Mouse (Mus musculus): ENCODE measurements around the gene Rev1. TPM values are rescaled to one million over a fixed set of nuclear protein-coding genes. Genes with fewer than 3 reads are reported as not detected.
A peak's percentile ranks its signal among the peaks of the same experiment; 100 is the strongest.

Gene Rev1
- polyA plus RNA-seq, 1 experiment = 1.5 TPM

GRCm38 (mm10) chr1:38141371-38141770 lies 11.8 kb upstream of the Rev1 start:
- H3K27me3 ChIP-seq (ENCODE audit: control insufficient read depth, insufficient read depth, low read length) = no peaks in the 10 kb centered on the region
- no peaks in the 10 kb centered on the region for H3K36me3 ChIP-seq (ENCODE audit: control insufficient read depth, insufficient read depth, low read length)
- TF ChIP-seq POLR2A (IDR thresholded peaks at IDR 0.05; ENCODE audit: low read depth, low read length) (no peak), CTCF (IDR thresholded peaks at IDR 0.05; ENCODE audit: extremely low read depth, insufficient read length, insufficient replicate concordance, low read depth, low read length) (no peak)
- H3K4me3 ChIP-seq (ENCODE audit: low read depth, low read length) = no peak overlapping the region
- no peak overlapping the region for H3K27ac ChIP-seq (ENCODE audit: insufficient read depth, low read depth, low read length)
- 94% methylated on average over 1 of the region's 1 CpGs for WGBS
- H3K4me1 ChIP-seq (ENCODE audit: control insufficient read depth, insufficient read depth, insufficient read length, low read length) = peaks cover 2% of the 10 kb centered on the region; the same call in 1 of the 2 replicates

GRCm38 (mm10) chr1:38140911-38141310 lies 11.3 kb upstream of the Rev1 start:
- TF ChIP-seq CTCF (IDR thresholded peaks at IDR 0.05; ENCODE audit: extremely low read depth, insufficient read length, insufficient replicate concordance, low read depth, low read length) (no peak), POLR2A (IDR thresholded peaks at IDR 0.05; ENCODE audit: low read depth, low read length) (no peak)
- WGBS = 81% methylated on average over 2 of the region's 2 CpGs
- no peaks in the 10 kb centered on the region for H3K4me1 ChIP-seq (ENCODE audit: control insufficient read depth, insufficient read depth, insufficient read length, low read length)
- H3K27me3 ChIP-seq (ENCODE audit: control insufficient read depth, insufficient read depth, low read length) = no peaks in the 10 kb centered on the region
- no peak overlapping the region for H3K27ac ChIP-seq (ENCODE audit: insufficient read depth, low read depth, low read length)
- no peaks in the 10 kb centered on the region for H3K36me3 ChIP-seq (ENCODE audit: control insufficient read depth, insufficient read depth, low read length)
- H3K4me3 ChIP-seq (ENCODE audit: low read depth, low read length) = no peak overlapping the region

GRCm38 (mm10) chr1:38139396-38139795 lies 9.8 kb upstream of the Rev1 start:
- Histone ChIP-seq H3K27ac (ENCODE audit: insufficient read depth, low read depth, low read length) (no peak overlapping the region), H3K36me3 (ENCODE audit: control insufficient read depth, insufficient read depth, low read length) (no peaks in the 10 kb centered on the region), H3K27me3 (ENCODE audit: control insufficient read depth, insufficient read depth, low read length) (no peaks in the 10 kb centered on the region), H3K4me3 (ENCODE audit: low read depth, low read length) (no peak overlapping the region), H3K4me1 (ENCODE audit: control insufficient read depth, insufficient read depth, insufficient read length, low read length) (no peaks in the 10 kb centered on the region)
- 75% methylated on average over 2 of the region's 2 CpGs for WGBS
- TF ChIP-seq POLR2A (IDR thresholded peaks at IDR 0.05; ENCODE audit: low read depth, low read length) = no peak
- TF ChIP-seq CTCF (IDR thresholded peaks at IDR 0.05; ENCODE audit: extremely low read depth, insufficient read length, insufficient replicate concordance, low read depth, low read length) = no peak

- no peaks in the 10 kb centered on the region for H3K36me3 ChIP-seq (ENCODE audit: control insufficient read depth, insufficient read depth, low read length)
- no peak overlapping the region for H3K27ac ChIP-seq (ENCODE audit: insufficient read depth, low read depth, low read length)
- H3K4me1 ChIP-seq (ENCODE audit: control insufficient read depth, insufficient read depth, insufficient read length, low read length) = peaks cover 3% of the 10 kb centered on the region; the same call in 1 of the 2 replicates
- TF ChIP-seq CTCF (IDR thresholded peaks at IDR 0.05; ENCODE audit: extremely low read depth, insufficient read length, insufficient replicate concordance, low read depth, low read length) (no peak), POLR2A (IDR thresholded peaks at IDR 0.05; ENCODE audit: low read depth, low read length) (no peak)
- WGBS = 18% methylated on average over 6 of the region's 6 CpGs
- no peaks in the 10 kb centered on the region for H3K27me3 ChIP-seq (ENCODE audit: control insufficient read depth, insufficient read depth, low read length)
- H3K4me3 ChIP-seq (ENCODE audit: low read depth, low read length) = no peak overlapping the region
These were observed 3.3 kb upstream of the Rev1 start for GRCm38 (mm10) chr1:38132942-38133341.

GRCm38 (mm10) chr1:38130715-38131483 lies 1.3 kb upstream of the Rev1 start:
- Histone ChIP-seq H3K36me3 (ENCODE audit: control insufficient read depth, insufficient read depth, low read length) (no peaks in the 10 kb centered on the region), H3K27ac (ENCODE audit: insufficient read depth, low read depth, low read length) (no peak overlapping the region), H3K4me3 (ENCODE audit: low read depth, low read length) (no peak overlapping the region), H3K4me1 (ENCODE audit: control insufficient read depth, insufficient read depth, insufficient read length, low read length) (peaks cover 3% of the 10 kb centered on the region; the same call in 1 of the 2 replicates), H3K27me3 (ENCODE audit: control insufficient read depth, insufficient read depth, low read length) (no peaks in the 10 kb centered on the region)
- no peak for TF ChIP-seq POLR2A (IDR thresholded peaks at IDR 0.05; ENCODE audit: low read depth, low read length)
- no peak for TF ChIP-seq CTCF (IDR thresholded peaks at IDR 0.05; ENCODE audit: extremely low read depth, insufficient read length, insufficient replicate concordance, low read depth, low read length)
- WGBS = 73% methylated on average over 10 of the region's 10 CpGs

GRCm38 (mm10) chr1:38128919-38129436 lies 623 bp downstream of the Rev1 start:
- TF ChIP-seq CTCF (IDR thresholded peaks at IDR 0.05; ENCODE audit: extremely low read depth, insufficient read length, insufficient replicate concordance, low read depth, low read length) (no peak), POLR2A (IDR thresholded peaks at IDR 0.05; ENCODE audit: low read depth, low read length) (no peak)
- peaks cover 3% of the 10 kb centered on the region; the same call in 1 of the 2 replicates for H3K4me1 ChIP-seq (ENCODE audit: control insufficient read depth, insufficient read depth, insufficient read length, low read length)
- peak overlapping the region; percentile 38 for H3K27ac ChIP-seq (ENCODE audit: insufficient read depth, low read depth, low read length)
- peak overlapping the region; percentile 84 for H3K4me3 ChIP-seq (ENCODE audit: low read depth, low read length)
- WGBS = under 1% methylated on average over 64 of the region's 68 CpGs
- H3K36me3 ChIP-seq (ENCODE audit: control insufficient read depth, insufficient read depth, low read length) = no peaks in the 10 kb centered on the region
- H3K27me3 ChIP-seq (ENCODE audit: control insufficient read depth, insufficient read depth, low read length) = no peaks in the 10 kb centered on the region

GRCm38 (mm10) chr1:38127036-38127435 lies 2.6 kb downstream of the Rev1 start:
- H3K4me1 ChIP-seq (ENCODE audit: control insufficient read depth, insufficient read depth, insufficient read length, low read length) = no peaks in the 10 kb centered on the region
- no peak overlapping the region for H3K27ac ChIP-seq (ENCODE audit: insufficient read depth, low read depth, low read length)
- no peak overlapping the region for H3K4me3 ChIP-seq (ENCODE audit: low read depth, low read length)
- no peaks in the 10 kb centered on the region for H3K36me3 ChIP-seq (ENCODE audit: control insufficient read depth, insufficient read depth, low read length)
- H3K27me3 ChIP-seq (ENCODE audit: control insufficient read depth, insufficient read depth, low read length) = no peaks in the 10 kb centered on the region
- no peak for TF ChIP-seq POLR2A (IDR thresholded peaks at IDR 0.05; ENCODE audit: low read depth, low read length)
- no peak for TF ChIP-seq CTCF (IDR thresholded peaks at IDR 0.05; ENCODE audit: extremely low read depth, insufficient read length, insufficient replicate concordance, low read depth, low read length)
